Mouse (Mus musculus): Measurements from ENCODE around the gene Il1rl2.

GRCm38 (mm10) chr1:40393214-40393613, 68.8 kb downstream of the Il1rl2 start:
- TF ChIP-seq CTCF (IDR thresholded peaks at IDR 0.05 in 2 of 3, conservative IDR thresholded peaks at IDR 0.05 in 1 of 3; ENCODE audit: control insufficient read depth in 1 of 3, insufficient read depth in 1 of 3, low read depth in 2 of 3, low read length in 3 of 3, poor library complexity in 1 of 3, severe bottlenecking in 1 of 3) (no peak), POLR2A (IDR thresholded peaks at IDR 0.05; ENCODE audit: control insufficient read depth in 1 of 2, insufficient read depth in 1 of 2, low read depth in 1 of 2, low read length in 2 of 2, poor library complexity in 1 of 2) (no peak), MYB (IDR thresholded peaks at IDR 0.05; ENCODE audit: low read depth, low read length) (no peak), USF2 (IDR thresholded peaks at IDR 0.05; ENCODE audit: borderline replicate concordance in 1 of 2, insufficient read depth in 1 of 2, low read depth in 1 of 2, low read length in 2 of 2) (no peak), ZNF384 (IDR thresholded peaks at IDR 0.05; ENCODE audit: low read depth, low read length) (no peak), ELF1 (IDR thresholded peaks at IDR 0.05; ENCODE audit: low read depth, low read length) (no peak), JUND (IDR thresholded peaks at IDR 0.05; ENCODE audit: low read depth, low read length) (no peak), TBP (IDR thresholded peaks at IDR 0.05; ENCODE audit: low read depth, low read length) (no peak), CHD2 (IDR thresholded peaks at IDR 0.05; ENCODE audit: low read length) (no peak), BHLHE40 (IDR thresholded peaks at IDR 0.05; ENCODE audit: borderline replicate concordance, low read depth, low read length) (no peak), POLR2AphosphoS5 (IDR thresholded peaks at IDR 0.05; ENCODE audit: borderline replicate concordance, low read depth, low read length) (no peak), ETS1 (IDR thresholded peaks at IDR 0.05; ENCODE audit: low read depth, low read length) (no peak), USF1 (IDR thresholded peaks at IDR 0.05; ENCODE audit: low read depth, low read length) (no peak), GATA1 (IDR thresholded peaks at IDR 0.05; ENCODE audit: low read depth, low read length) (no peak)

All from MEL (cell line).